Mouse (Mus musculus) cerebellum, adult 2 months (tissue): ENCODE measurements around the gene Wwp2.

Experiments used
- CTCF ChIP-seq: fragments of 200-500 bp; IDR thresholded peaks from 2 replicates; pipeline ENCODE4 v1.5.1; 2011; ENCODE audit warnings: low read depth, mild to moderate bottlenecking, control low read depth, low read length, moderate library complexity, borderline replicate concordance; ENCODE audit not compliant: insufficient read depth
- POLR2A ChIP-seq: fragments of 200-500 bp; IDR thresholded peaks from 2 replicates; pipeline ENCODE4 v1.6.1; 2011; ENCODE audit warnings: low read length, control low read depth, borderline replicate concordance; ENCODE audit not compliant: insufficient read depth

GRCm38 (mm10) chr8:107524535-107524934, 88.4 kb downstream of the Wwp2 start:
- no peak for TF ChIP-seq CTCF
- TF ChIP-seq POLR2A = no peak
